Mouse (Mus musculus): Measurements from ENCODE around the gene Tex35.

DNA sequence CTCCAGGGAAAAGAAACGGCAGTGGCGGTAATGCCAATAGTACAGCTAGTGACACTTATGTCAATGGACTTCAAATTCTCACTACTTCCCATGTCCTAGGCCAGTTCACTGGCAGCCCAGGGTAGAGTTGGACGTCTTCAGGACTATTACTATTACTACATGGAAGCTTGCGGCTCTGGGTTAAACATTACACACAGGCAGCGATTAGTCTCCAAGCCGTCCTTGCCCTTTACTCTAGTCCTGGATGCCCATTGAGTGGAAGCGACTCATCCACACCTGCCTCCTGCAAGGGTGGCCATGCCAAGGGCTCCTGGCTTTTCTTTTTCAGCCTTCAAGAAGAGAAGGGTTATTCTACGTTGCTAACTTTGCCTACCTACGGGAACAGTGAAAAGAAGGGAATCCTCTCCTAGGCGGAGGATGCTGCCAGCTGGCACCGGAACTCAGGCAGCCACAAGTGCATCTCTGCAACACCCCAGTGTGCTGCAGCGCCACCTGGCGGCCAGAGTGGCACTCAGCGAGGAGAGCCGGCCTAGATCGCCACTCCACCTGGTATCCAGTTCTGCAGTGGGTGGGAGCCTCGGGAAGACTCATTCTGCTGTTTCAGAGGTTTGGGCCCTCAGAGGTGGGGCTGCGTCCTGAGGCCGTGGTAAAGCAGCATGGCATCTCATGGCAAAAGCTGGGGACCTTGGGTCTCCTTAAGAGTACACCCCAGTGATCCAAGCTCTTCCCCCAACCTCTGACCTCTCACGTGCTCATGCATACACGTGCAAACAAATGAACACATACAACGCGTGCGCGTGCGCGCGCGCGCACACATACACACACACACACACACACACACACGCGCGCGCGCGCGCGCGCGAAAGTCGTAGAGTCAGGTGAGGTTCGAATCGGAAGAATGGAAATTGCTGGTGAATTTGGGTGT, 31.4 kb downstream of the Tex35 start:
- peak; percentile 98 for TF ChIP-seq CTCF (IDR thresholded peaks at IDR 0.05; ENCODE audit: borderline replicate concordance, control insufficient read depth, extremely low read depth, insufficient read depth, low read length, poor library complexity)
- TF ChIP-seq POLR2A (IDR thresholded peaks at IDR 0.05; ENCODE audit: control insufficient read depth, extremely low read depth, insufficient read depth, low read length, poor library complexity): no peak

All from thymus, adult 2 months (tissue).